In genomic region chr16:91867672-91868071, GRCm38 (mm10) we compare ENCODE assay signal across 17 mouse cellular contexts.
DNase-seq lines count a peak whose midpoint lies in the region; ATAC-seq and TF ChIP-seq lines count a peak whose summit lies in the region.
"Had no signal": no experiment of that assay in that cellular context is flagged by ENCODE, and none has a peak within 500 bp of the region (broad histone marks: within the 10 kb centered on the region; RNA-seq: fewer than 3 reads in every experiment).

No protein-coding gene starts in this region.

- TF ChIP-seq CTCF in liver, postnatal 0 days (IDR thresholded peaks at IDR 0.05; ENCODE audit: low read depth) = no peak
- TF ChIP-seq CTCF in midbrain, postnatal 0 days (IDR thresholded peaks at IDR 0.05) = no peak

- H3K4me3 ChIP-seq in liver, embryonic 12.5 days = no peak overlapping the region
- H3K4me3 ChIP-seq in liver, postnatal 0 days (ENCODE audit: low read depth, low read length) = no peak overlapping the region
- no peak overlapping the region for H3K4me3 ChIP-seq in forebrain, embryonic 14.5 days (ENCODE audit: low read depth, low read length)
- H3K4me3 ChIP-seq in midbrain, postnatal 0 days (ENCODE audit: low read depth, low read length) = no peak overlapping the region
- H3K4me3 ChIP-seq: embryonic facial prominence, embryonic 10.5 days; erythroblast, embryonic 14.5 days; heart, embryonic 15.5 days had no signal

- WGBS in liver, embryonic 12.5 days (ENCODE audit: insufficient replicate concordance) = 91% methylated on average over 8 of the region's 8 CpGs
- 91% methylated on average over 8 of the region's 8 CpGs for WGBS in liver, postnatal 0 days (ENCODE audit: insufficient replicate concordance)
- 80% methylated on average over 8 of the region's 8 CpGs for WGBS in forebrain, embryonic 14.5 days
- 47% methylated on average over 8 of the region's 8 CpGs for WGBS in midbrain, postnatal 0 days

- H3K9me3 ChIP-seq in liver, embryonic 12.5 days (replicated peaks) = no peaks in the 10 kb centered on the region
- H3K9me3 ChIP-seq in liver, postnatal 0 days (ENCODE audit: low read length) = no peaks in the 10 kb centered on the region
- H3K9me3 ChIP-seq in forebrain, embryonic 14.5 days (replicated peaks; ENCODE audit: control insufficient read depth, low read length) = no peaks in the 10 kb centered on the region
- H3K9me3 ChIP-seq in midbrain, postnatal 0 days (ENCODE audit: low read length) = no peaks in the 10 kb centered on the region
- H3K9me3 ChIP-seq: embryonic facial prominence, embryonic 10.5 days; heart, embryonic 15.5 days had no signal

- H3K27ac ChIP-seq in liver, embryonic 12.5 days = peak overlapping the region; percentile 73; the same call in 1 of the 2 replicates
- no peak overlapping the region for H3K27ac ChIP-seq in liver, postnatal 0 days (ENCODE audit: low read depth)
- peak overlapping the region; percentile 64 for H3K27ac ChIP-seq in forebrain, embryonic 14.5 days (ENCODE audit: low read depth, low read length)
- H3K27ac ChIP-seq in midbrain, postnatal 0 days (ENCODE audit: low read depth, low read length) = peak overlapping the region; percentile 13
- H3K27ac ChIP-seq: embryonic facial prominence, embryonic 10.5 days; heart, embryonic 15.5 days; stomach, postnatal 0 days had no signal

- peaks cover 74% of the 10 kb centered on the region for H3K4me1 ChIP-seq in liver, embryonic 12.5 days
- H3K4me1 ChIP-seq in liver, postnatal 0 days (ENCODE audit: insufficient read depth) = peaks cover 27% of the 10 kb centered on the region
- H3K4me1 ChIP-seq in forebrain, embryonic 14.5 days (ENCODE audit: control insufficient read depth, insufficient read depth, low read length) = no peaks in the 10 kb centered on the region
- no peaks in the 10 kb centered on the region for H3K4me1 ChIP-seq in midbrain, postnatal 0 days (ENCODE audit: insufficient read depth, low read length)
- H3K4me1 ChIP-seq: embryonic facial prominence, embryonic 10.5 days had no signal

- peak overlapping the region; percentile 55; the same call in 1 of the 2 replicates for H3K9ac ChIP-seq in liver, embryonic 12.5 days
- no peak overlapping the region for H3K9ac ChIP-seq in liver, postnatal 0 days (replicated peaks)
- no peak overlapping the region; the same call in 1 of the 2 replicates for H3K9ac ChIP-seq in forebrain, embryonic 14.5 days (ENCODE audit: low read length)
- no peak overlapping the region for H3K9ac ChIP-seq in midbrain, postnatal 0 days (replicated peaks; ENCODE audit: low read length, poor library complexity, severe bottlenecking)
- H3K9ac ChIP-seq: heart, embryonic 15.5 days had no signal

- no peaks in the 10 kb centered on the region for H3K27me3 ChIP-seq in liver, embryonic 12.5 days (replicated peaks)
- H3K27me3 ChIP-seq in liver, postnatal 0 days (ENCODE audit: insufficient read depth, low read length) = no peaks in the 10 kb centered on the region
- no peaks in the 10 kb centered on the region for H3K27me3 ChIP-seq in forebrain, embryonic 14.5 days (replicated peaks; ENCODE audit: control insufficient read depth, insufficient read depth, low read length)
- H3K27me3 ChIP-seq in midbrain, postnatal 0 days (ENCODE audit: insufficient read depth, low read length) = no peaks in the 10 kb centered on the region
- H3K27me3 ChIP-seq: heart, embryonic 15.5 days had no signal

- H3K4me2 ChIP-seq in liver, embryonic 12.5 days = no peak overlapping the region
- no peak overlapping the region for H3K4me2 ChIP-seq in liver, postnatal 0 days (ENCODE audit: low read depth, low read length)
- no peak overlapping the region for H3K4me2 ChIP-seq in forebrain, embryonic 14.5 days (ENCODE audit: low read length)
- no peak overlapping the region for H3K4me2 ChIP-seq in midbrain, postnatal 0 days (ENCODE audit: low read depth, low read length, poor library complexity, severe bottlenecking)
- H3K4me2 ChIP-seq: heart, embryonic 15.5 days had no signal

- H3K36me3 ChIP-seq in liver, embryonic 12.5 days = peaks cover 91% of the 10 kb centered on the region
- peaks cover 49% of the 10 kb centered on the region for H3K36me3 ChIP-seq in liver, postnatal 0 days (replicated peaks; ENCODE audit: insufficient read depth, low read length)
- peaks cover 89% of the 10 kb centered on the region for H3K36me3 ChIP-seq in forebrain, embryonic 14.5 days (ENCODE audit: control insufficient read depth, insufficient read depth, low read length)
- H3K36me3 ChIP-seq in midbrain, postnatal 0 days (ENCODE audit: insufficient read depth, low read length) = peaks cover 55% of the 10 kb centered on the region

- ATAC-seq in cerebellum, adult (ENCODE audit: insufficient number of reproducible peaks, low FRiP score, low TSS enrichment) = no peak
- ATAC-seq in liver, embryonic 12.5 days = no peak
- ATAC-seq in liver, postnatal 0 days = no peak
- no peak; the same call in 1 of the 2 replicates for ATAC-seq in forebrain, embryonic 14.5 days
- ATAC-seq in midbrain, postnatal 0 days (ENCODE audit: low FRiP score) = peak; percentile 28; the same call in 1 of the 2 replicates
- ATAC-seq in megakaryocyte progenitor cell, adult 5-6 weeks (replicated peaks; ENCODE audit: poor library complexity) = no peak

- DNase-seq in cerebellum, adult 9-11 months = peak; percentile 56
- DNase-seq in liver, postnatal 0 days = no peak
- peak; percentile 28 for DNase-seq in forebrain, embryonic 14.5 days (ENCODE audit: low spot score)
- DNase-seq in midbrain, postnatal 0 days (ENCODE audit: low spot score) = no peak
- no peak for DNase-seq in spleen, postnatal 36 days (ENCODE audit: low spot score in 2 of 2)
- DNase-seq: adrenal gland, postnatal 36 days; heart, adult 11 months; kidney, adult 8-10 months; spleen, adult 18-20 months; thymus, postnatal 25 days had no signal

- no peak for TF ChIP-seq EP300 in liver, postnatal 0 days (IDR thresholded peaks at IDR 0.05; ENCODE audit: low read depth)

Comparison
In these comparisons a context has a peak if more than half of its experiments do, and no peak if none do; other contexts are left out.
1. DNase-seq: peak in cerebellum, adult 9-11 months (single experiment) and forebrain, embryonic 14.5 days (single experiment); none in liver, postnatal 0 days (single experiment), midbrain, postnatal 0 days (single experiment) and spleen, postnatal 36 days (0 of 2).